Mouse (Mus musculus) MN1 (cell line): Measurements from ENCODE around the gene Akr1c14.
"Not testable (repeated sequence)": the region's sequence is repeated elsewhere in the genome, so short reads cannot be mapped to it uniquely, and the experiment has no call there.

ENCODE experiments used
- DNase-seq: peaks from one replicate; pipeline ENCODE4 v3.0.0-alpha.2; 2016; ENCODE audit warnings: low spot score

Gene Akr1c14

DNA sequence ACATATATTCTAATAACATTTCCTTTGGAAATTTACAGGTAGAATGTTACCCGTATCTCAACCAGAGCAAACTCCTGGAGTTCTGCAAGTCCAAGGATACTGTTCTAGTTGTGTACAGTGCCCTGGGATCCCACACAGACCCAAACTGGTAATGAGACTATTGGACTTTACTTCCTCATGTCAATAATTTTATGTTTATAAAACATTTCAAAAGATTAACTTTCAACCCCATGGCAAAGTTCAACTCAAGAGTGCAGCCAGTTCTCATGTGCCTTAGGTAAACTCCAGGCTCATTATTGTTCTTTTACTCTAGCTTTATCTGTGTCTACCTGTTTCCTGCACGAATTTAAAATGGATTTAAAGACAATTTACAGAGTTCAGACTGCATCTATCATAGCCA lies at the start of gene Akr1c14:
Gene Akr1c14, plus strand, starts transcription at position 293 of the 400 bp plus-strand sequence.
- no peak for DNase-seq

DNA sequence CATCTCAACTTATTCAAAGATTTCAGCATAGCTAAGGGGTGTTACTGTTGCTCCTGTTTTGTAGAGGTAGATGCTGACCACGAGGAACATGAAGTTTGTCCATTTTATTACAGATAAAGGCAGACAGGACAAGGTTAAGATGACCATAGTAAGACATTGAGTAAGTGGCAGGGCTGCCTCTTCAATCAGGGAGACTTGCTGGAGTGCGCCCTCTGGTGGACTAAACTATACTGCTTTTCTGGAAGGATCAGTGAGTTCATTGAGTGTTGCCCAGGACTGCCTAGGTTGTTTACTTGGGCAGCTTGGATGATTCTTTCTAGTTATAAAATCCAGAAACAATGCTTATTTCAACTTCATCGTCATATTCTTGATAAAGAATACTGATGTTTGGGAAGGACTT lies 47.1 kb upstream of the Akr1c14 start:
- DNase-seq: peak; percentile 51

DNA sequence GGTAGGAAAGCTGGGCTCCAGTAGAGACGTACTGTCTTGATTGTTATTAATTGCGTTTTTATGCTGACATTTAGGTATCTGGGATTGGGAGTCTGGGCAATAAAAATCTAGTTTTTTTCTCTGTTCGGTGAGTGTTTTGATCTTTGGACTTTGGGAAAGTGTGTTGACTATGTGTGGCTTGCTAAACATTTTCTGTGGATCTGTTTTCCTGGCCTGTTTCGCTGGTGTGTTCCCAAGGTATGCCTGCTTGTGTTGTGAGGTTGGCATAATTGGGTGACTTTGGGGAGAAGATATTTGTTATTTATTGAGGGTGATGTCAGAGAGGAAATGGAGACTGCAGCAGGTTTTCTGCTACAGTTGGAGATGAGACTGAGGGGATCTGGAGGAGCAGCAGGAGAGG lies 38.0 kb upstream of the Akr1c14 start:
- DNase-seq: no peak

DNA sequence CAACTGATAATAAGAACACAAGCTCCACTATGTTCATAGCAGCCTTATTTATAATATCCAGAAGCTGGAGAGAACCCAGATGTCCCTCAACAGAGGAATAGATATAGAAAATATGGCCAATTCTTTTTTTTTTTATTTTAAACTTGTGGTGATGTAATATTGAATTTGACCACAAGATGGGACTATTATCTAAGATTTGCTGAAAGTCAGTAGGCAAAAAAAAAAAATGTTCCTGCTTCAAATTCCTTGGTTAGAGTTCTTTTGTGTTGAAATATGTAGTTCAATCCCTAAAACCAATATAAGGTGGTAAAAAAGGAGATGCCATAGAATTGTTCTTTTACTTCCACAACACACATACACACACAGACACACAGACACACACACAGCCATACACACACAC lies 35.0 kb upstream of the Akr1c14 start:
- no peak for DNase-seq

DNA sequence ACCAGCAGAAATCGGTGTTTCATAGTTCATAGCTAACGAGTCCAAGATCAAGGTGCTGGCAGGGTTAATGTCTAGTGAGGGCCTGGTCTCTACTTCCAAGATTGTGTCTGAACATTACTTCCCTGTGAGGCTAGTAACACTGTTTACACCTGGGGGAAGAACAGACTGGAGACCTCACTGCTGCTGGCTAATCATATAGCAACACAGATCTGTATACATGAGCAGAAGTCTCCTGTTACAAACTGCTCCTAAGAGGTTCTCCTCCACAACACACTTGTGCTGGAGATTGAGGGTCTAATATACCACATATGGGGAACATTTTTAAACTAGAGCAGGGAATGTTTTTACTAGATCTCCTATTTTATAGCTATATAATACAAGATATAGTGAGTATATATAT lies 18.9 kb upstream of the Akr1c14 start:
- no peak for DNase-seq

DNA sequence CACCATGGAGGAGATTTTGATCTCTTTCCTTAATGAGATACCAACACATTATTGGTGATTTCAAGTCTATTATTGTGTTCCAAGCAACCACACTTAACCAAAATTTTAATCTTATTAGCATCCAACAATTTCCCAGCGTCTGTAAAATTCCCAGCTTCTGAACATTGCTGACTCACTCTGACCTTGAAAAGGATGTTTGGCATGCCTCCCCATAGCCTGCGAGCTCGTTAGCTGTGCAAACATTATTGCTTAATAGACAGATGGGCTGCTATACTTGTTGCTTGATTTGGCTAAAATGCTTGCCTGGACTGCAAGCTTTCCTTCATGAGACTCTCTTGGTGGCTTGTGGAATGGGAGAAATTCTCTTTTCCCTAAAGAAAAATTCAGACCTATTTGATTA lies 16.3 kb upstream of the Akr1c14 start:
- no peak for DNase-seq

DNA sequence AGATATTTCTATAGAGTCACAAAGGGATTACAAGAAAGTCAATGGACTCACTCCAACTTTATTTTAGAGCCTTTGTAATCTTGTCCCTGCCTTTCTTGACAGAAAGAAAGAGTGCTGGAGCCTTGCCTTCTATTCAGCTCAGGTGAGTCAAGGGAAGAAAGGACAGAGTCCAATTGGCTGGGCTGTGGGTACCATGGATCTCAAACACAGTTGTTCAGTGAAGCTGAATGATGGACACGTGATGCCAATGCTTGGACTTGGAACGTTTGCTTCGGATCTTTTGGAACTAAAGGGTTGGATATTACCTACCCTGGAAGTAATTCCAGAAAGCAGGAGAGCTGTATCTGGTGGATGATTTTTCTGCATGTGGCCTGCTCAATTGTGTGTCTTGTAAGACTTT lies 13.8 kb upstream of the Akr1c14 start:
- DNase-seq: no peak

DNA sequence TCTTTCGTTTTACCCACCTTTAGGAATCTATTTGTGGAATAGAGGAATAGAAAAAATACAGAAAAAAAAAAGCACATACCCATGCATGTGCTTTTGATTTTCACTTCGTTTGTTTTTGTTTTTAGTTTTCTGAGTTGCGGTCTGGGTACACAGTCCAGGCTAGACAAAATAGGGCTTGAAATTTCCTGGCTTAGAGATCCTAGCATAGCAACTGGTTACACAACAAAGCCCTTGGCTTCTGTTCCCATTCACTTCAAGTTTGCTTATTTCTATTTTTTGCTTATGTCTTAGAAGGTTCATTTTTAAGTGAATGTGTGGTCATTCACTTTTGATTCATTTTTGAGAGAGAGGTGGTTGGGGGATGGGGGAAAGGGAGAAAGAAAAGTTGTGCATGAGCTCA lies 2.7 kb upstream of the Akr1c14 start:
- DNase-seq: no peak

DNA sequence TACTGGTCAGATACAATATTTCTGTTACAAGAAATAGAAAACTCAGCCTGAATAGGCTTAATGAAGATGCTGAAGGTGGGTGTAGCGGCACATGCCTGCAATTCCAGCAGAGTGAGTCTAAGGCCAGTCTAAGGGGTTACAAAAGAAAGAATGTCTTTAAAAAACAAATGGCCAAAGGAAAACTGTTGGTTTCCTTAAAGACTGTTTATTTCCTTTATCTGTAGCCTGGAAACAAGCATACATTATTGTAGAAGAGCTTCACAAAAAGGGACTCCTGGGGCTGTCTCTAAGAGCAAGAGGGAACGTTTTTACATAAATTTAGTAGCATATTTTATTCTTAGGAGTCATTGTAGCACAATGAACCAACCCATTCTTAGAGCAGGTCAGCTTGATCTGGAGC lies 2.0 kb upstream of the Akr1c14 start:
- no peak for DNase-seq

DNA sequence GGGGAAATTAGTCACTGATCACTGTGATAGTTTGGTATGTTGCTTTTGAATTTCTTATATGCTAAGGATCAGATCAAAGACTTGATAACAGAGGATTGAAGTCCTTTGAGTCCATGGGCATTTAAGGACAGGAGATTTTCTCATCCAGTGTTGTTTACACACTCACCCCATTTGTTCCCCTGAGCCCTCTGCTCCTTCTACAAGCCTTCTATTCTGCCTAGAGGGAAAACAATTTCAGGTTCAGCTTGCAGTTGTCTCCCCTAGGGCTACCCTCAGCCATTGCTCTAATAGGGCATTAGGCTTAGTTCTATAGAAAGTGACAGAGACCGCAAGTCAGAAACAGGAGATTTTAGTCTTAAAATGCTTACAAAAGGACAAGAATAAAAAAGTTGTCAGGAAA lies 585 bp upstream of the Akr1c14 start:
- DNase-seq: no peak

DNA sequence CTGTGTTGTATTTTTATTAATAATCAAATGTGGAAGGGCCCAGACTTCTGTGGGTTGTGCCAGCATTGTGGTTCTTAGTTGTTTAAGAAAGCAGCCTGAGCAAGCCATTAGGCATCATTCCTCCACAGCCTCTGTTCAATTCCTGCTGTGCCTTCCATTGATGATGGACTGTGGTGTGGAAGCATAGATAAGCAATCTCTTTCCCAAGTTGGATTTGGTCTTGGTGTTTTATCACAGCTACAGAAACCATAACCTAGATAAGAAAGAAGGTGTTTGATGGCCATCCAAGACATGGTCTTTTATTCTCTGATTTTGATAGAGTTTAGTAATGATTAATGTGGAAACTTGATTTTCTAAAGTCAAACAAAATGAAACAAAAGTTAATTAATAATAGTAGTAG lies 844 bp downstream of the Akr1c14 start:
- no peak for DNase-seq

DNA sequence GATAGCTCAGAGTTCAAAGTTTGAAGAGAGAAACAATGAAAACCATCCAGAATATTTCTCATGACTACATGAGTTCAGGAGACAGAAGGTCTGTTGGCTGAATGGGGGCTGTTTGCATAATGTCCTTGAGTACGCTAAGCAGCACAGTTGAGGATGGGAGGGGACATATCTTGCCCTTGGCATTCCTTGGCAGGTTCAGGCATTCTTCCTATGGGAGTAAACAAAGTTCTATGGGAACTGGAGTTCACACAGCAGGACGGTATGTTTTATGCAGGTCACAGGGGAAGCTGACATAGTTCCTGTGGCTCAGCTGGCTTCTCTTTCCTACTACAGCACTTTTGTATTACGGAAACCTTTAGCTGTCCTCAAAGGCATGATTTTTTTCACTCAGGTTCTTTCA lies 6.6 kb downstream of the Akr1c14 start:
- no peak for DNase-seq

DNA sequence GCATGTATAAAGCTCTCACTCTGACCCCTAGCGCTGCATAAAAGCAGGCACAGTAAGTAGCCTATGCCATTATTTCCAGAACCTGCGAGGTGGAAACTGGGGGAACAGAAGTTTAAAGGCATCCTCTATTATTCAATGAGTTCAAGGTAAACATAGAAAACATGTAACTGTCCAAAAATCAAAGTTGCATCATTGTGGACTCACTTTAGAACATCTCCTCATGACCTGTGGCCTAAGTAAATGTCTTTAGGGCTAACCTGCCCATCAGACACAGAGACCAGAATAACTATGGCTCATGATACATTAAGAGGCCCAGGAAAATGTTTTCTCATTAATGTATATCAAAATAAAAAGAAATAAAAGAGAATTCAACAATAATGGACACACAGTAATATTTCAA lies 7.4 kb downstream of the Akr1c14 start:
- no peak for DNase-seq

DNA sequence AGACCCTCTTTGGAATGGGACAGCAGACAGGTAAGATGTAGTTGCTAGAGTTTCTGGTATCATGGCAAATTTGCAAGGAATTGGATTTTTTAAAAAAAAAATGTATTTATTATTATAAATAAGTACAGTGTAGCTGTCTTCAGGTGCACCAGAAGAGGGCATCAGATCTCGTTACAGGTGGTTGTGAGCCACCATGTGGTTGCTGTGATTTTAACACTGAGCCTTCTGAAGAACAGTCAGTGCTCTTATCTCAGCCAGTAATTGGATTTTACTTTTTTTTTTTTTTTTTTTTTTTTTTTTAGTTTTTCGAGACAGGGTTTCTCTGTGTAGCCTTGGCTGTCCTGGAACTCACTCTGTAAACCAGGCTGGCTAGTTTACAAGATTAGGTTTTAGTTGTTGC lies 9.4 kb downstream of the Akr1c14 start:
- DNase-seq: not testable (repeated sequence)

DNA sequence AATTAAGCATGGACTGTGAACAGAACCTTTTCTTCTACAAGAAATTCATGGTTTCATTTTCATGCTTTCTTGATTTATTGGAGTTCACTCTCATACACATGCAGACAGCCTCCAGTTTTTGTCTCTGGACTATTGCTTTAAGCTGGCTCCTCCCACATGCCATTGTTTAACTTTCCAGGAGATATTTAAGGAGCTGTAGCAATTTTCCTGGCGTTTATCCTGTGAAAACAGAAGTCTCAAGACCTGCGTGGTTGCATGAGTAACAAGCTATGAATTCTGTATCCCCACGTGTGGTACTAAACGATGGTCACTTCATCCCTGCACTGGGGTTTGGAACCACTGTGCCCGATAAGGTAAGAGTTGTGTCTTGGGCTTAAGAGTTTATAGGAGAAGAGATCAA lies 10.6 kb downstream of the Akr1c14 start:
- DNase-seq: no peak

DNA sequence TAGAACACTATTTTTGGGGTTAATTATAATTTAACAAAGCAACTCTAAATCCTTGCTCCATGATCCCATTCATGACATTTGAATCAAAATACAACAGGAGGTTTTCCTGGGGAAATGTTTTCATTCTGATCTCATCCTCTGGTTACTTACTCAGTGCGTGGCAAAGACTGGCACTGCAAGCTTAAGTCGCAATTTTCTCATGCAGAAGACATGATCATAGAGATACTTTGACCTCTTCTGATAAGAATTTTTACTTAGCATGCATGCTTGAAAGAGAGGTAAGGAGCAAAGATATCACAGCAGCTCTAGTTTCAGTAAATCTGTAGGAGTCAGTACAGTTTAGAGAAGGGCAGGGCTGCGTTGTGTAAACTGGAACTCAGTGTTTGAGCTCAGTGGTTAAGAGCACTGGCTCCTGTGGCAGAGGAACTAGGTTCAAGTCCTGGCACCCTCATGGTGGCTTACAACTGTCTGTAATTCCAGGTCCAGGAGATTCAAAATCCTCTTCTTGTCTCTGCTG lies 11.5 kb downstream of the Akr1c14 start:
- DNase-seq: no peak

DNA sequence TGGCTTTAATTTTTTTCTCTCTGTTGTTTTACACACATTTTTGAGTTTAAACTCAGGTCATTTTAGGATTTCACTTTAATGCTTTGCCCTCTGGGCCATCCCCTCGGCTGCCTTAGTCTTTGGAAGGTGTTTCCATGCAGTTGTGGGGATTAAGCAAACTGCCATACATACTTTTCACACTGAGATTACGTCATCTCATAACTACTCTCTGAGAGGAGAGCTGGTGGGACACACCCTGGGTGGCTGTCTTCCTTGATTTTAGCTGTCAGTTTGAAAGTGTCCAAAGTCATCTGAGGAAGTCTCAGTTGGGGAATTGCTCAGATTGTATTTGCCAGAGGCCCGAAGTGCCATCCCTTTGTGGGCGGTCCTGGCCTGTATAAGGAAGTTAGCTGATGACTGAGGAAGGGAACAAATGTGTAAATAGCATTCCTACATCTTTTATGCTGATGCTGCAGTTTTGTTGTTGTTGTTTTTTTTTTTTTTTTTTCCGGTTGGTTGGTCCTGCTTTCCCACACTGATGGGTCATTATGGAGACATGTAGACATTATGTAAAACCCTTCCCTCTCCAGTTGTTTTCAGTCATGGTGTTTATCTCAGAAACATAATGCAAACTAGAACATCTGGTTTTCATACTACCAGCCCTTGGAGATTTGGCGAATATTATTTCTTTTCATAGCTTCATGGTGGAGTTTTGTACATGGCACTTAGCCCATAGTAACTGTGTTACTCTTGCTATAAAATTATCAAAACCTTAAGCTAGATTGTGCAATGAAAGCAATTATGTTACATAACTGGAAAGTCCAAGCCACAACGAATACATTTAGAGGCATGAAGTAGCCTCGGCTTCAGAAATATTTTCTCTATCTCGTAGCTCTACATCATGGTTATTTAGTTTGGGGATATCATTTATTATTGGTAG lies 28.0 kb downstream of the Akr1c14 start:
- DNase-seq: no peak

DNA sequence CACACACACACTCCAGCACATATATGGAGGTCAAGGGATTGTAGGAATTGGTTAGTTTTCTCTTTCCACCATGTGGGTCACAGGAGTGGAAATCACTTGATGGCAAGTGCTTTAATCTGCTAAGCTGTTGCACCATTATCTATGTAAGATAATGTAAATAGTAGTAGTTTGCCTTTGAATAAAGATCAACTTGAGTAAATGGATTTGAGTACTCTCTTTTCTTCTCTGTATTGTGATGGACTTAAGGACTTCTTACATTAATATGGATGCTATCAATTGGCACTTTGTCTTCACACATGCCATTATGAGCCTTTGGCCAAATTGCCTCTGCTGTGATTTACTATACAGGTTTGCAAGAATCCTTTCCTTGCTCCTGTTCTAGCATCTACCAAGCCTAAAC lies 31.1 kb downstream of the Akr1c14 start:
- no peak for DNase-seq

DNA sequence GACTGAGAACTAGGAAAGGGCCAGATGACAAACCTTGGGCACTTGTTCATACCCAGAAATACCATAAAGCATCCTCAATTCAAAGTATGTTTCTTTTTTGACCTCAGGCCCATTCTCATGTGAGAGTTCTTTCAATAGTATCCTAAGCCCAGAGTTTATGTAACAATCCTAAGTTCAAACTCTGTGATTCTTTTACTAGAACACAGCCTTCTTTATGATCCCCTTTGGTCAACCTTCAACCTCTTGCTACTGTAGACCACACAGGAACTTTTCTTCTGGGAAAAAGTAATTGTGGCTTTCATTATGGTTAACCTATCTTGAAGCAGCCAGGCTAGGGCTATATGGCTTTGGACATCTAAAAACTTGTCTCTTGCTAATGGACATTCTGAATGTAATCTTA lies 52.9 kb downstream of the Akr1c14 start:
- no peak for DNase-seq

DNA sequence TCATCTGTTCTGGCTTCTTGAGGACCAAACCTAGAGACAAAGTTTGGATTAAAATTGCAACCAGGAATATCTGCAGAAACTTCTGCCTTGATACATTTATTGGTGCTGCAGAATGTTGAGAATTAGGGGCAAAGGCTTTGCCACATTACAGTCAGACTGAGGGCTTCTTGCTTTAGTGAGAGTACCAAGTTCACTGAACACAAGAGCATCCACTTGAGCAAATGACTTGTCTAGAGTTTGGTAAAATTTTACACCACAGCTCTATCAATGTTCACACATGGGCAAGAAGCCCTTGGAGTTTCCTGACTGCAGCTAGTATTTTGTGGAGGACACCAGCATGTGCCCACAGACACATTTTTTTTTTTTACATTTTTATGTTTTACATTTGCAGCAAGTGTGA lies 53.9 kb downstream of the Akr1c14 start:
- no peak for DNase-seq

DNA sequence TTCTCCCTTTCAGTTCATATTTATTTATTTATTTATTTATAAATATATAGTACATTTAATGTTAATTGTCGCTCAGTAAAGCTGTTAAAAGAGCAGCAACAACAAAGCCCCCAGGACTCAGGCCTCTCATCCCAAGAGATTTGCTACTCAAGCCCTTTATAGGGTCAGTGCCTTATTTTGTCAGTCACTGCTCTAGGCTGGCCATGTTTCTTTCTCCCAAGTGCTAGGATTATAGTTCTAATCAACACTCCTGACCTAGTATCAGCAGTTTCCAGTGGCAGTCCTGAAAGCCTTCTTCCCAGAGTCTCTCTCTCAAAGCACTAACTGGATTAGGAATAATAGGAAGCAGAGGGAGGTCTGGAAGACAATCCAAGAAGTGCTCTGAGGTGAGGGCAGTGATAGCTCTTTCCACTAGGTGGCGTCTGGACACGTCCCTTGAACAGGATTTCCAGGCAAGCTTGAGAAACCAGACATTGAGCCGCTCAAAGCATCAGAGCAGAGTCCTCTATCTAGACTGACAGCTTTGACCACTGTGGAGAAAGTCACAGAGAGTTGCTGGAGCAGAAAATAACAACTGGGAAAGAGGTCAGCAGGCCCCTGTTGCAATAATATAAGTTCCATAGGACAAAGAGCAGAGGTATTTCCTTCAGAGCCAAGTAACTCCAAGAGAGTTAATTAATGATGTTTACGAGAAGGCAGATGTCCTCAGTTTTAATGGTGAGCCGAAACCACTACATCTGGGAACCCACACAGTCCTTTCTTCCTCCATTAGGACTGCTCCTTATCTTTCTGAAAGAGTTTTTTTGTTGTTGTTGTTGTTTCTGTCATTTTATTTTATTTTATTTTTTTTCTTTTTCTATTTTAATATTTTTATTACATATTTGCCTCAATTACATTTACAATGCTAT lies 61.7 kb downstream of the Akr1c14 start:
- peak; percentile 61 for DNase-seq

DNA sequence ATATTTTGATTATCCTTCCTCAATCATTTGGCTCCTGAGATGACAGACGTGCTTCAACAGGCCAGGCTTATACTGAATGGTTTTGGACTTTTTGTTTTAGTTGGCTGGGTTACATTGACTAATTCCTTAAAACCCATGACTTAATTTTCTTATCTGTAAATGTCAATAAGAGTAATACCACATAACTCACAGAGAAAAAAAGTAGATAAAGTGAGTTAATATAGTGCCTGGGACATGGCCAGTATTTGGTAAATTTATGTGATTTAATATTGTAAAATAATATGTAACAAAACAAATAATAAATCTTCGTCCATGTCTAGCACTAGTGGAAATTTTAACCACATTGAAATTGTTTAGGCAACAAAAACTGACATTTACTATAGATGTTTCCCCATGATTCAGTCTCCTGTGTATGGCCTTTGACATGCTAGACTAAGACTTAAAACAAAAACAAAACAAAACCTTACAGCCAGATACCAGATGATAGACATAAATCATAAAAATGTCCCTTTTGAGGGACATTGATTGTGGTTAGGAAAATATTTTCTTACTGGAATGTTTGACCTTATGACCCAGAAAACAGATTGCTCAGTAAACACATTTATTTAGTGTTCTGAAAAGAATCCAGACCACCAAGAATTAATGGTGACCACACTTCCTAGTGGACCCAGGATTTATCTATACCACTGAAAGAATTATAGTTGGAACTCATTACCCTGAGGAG lies 70.5 kb downstream of the Akr1c14 start:
- DNase-seq: no peak
